Mouse (Mus musculus) heart, embryonic 13.5 days (tissue): ENCODE results near the gene Eif3c. TPM values are rescaled to one million over a fixed set of nuclear protein-coding genes. Genes with fewer than 3 reads are reported as not detected.
A peak's percentile ranks its signal among the peaks of the same experiment; 100 is the strongest.

Experiments
- ATAC-seq: fragments of 200-750 bp; cut with Nextera tagmentation; 2 replicates; pipeline ENCODE4 v1.8.0; 2017; ENCODE audit warnings: moderate TSS enrichment; ENCODE audit not compliant: insufficient number of reproducible peaks, low FRiP score, low TSS enrichment; ENCODE audit errors: extremely low read depth
- H3K27ac ChIP-seq: fragments of 300-500 bp; sonication (generic); replicated peaks from 2 replicates; pipeline ENCODE4 v1.5.1; 2015; ENCODE audit warnings: moderate library complexity, mild to moderate bottlenecking, inconsistent platforms
- H3K27me3 ChIP-seq: fragments of 300-500 bp; sonication (generic); replicated peaks from 2 replicates; pipeline ENCODE4 v1.6.1; 2015; ENCODE audit warnings: mild to moderate bottlenecking, inconsistent platforms
- H3K36me3 ChIP-seq: fragments of 300-500 bp; sonication (generic); 2 replicates; pipeline ENCODE4 v1.6.1; 2015; ENCODE audit warnings: mild to moderate bottlenecking, inconsistent platforms
- H3K4me1 ChIP-seq: fragments of 300-500 bp; sonication (generic); 2 replicates; pipeline ENCODE4 v1.6.1; 2015; ENCODE audit warnings: inconsistent platforms
- H3K4me2 ChIP-seq: fragments of 300-500 bp; sonication (generic); 2 replicates; pipeline ENCODE4 v1.6.1; 2015; ENCODE audit warnings: inconsistent platforms, mild to moderate bottlenecking, moderate library complexity
- H3K4me3 ChIP-seq: fragments of 300-500 bp; sonication (generic); 2 replicates; pipeline ENCODE4 v1.5.1; 2015; ENCODE audit warnings: moderate library complexity, mild to moderate bottlenecking, inconsistent platforms
- H3K9ac ChIP-seq: fragments of 300-500 bp; sonication (generic); 2 replicates; pipeline ENCODE4 v1.6.1; 2015; ENCODE audit warnings: inconsistent platforms, mild to moderate bottlenecking, moderate library complexity
- H3K9me3 ChIP-seq: fragments of 300-500 bp; sonication (generic); 2 replicates; pipeline ENCODE4 v1.6.1; 2016; ENCODE audit warnings: inconsistent platforms
- WGBS: fragments of 180-500 bp; shearing (Covaris S2); methylation state at CpG from one replicate; pipeline ENCODE4 v1.1.7; 2015; ENCODE audit warnings: mixed read lengths; 5-methylcytosine and 5-hydroxymethylcytosine counted together
- polyA plus RNA-seq: library from polyadenylated mRNA; unstranded; fragments of >200 nt; fragmentation: Nextera tagmentation; extraction: Ambion mirVana; gene quantifications from 2 replicates; pipeline ENCODE4 v1.2.1, GENCODE M21; 2015

The Eif3c gene
- polyA plus RNA-seq, 1 experiment from 2014 or later = 129 TPM

DNA sequence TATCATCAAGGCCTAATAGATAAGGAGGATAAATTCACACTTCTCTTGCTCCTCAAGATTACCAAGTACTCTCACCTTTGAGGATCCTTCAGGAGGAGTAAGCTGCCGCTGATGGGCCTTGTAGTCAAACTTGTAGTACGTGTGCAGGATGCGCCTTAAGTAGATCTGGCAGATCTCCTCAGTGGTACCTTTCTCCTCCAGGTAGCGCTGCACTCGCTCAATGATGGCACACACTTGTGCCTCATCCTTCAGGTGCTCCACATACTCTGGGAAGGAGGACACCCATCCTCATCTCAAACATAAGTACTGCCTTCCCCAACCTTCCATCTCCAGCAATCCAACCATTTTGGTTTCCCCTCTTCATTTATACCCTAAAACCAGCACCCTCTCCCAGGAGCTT lies 9.6 kb downstream of the Eif3c start:
- H3K4me2 ChIP-seq = no peak overlapping the region
- H3K9ac ChIP-seq = no peak overlapping the region
- peaks cover 97% of the 10 kb centered on the region for H3K36me3 ChIP-seq
- no peak for ATAC-seq
- no peak overlapping the region for H3K27ac ChIP-seq
- no peaks in the 10 kb centered on the region for H3K27me3 ChIP-seq
- H3K4me3 ChIP-seq = no peak overlapping the region
- whole genome bisulfite sequencing = 91% methylated on average over 5 of the region's 5 CpGs
- H3K4me1 ChIP-seq = no peaks in the 10 kb centered on the region
- H3K9me3 ChIP-seq = no peaks in the 10 kb centered on the region

DNA sequence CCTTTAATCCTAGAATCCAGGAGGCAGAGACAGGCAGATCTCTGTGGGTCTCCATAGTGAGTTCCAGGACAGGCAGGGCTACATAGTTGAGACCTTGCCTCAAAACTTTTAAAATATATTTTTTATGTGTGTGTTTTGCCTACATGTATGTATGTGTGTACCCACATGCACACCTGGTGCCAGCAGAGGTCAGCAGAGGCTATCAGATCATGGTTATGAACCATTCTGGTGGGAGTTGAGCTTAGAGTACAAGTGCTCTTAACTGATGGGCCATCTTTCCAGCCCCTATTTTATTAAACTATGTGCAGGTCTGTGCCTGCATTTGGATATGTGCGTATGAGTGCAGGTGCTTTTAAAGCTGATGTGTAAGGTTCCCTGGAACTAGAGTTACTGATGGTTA lies 11.4 kb downstream of the Eif3c start:
- H3K27ac ChIP-seq = no peak overlapping the region

DNA sequence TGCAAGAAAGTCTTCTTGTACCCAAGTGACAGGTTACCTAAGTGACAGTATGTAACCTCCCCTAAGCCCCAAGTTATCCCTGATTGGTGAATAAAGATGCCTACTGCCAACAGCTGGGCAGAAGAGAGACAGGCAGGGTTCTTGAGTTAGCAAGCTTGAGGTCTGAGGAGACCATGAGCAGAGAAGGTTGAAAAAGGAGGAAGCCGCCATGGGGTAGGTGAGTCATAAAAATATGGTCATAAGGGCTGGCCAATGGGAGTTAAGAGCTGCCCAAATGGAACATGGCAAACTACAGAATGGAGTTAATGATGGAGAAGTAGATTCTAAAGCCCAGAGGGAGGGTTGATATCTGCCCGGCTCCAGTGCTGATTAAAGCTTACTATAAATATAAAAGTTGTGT lies 20.6 kb downstream of the Eif3c start:
- Histone ChIP-seq H3K4me3 (no peak overlapping the region), H3K4me1 (no peaks in the 10 kb centered on the region), H3K9me3 (no peaks in the 10 kb centered on the region), H3K9ac (no peak overlapping the region), H3K4me2 (no peak overlapping the region), H3K36me3 (peaks cover 65% of the 10 kb centered on the region), H3K27ac (no peak overlapping the region), H3K27me3 (no peaks in the 10 kb centered on the region; the same call in 1 of the 2 replicates)
- 84% methylated on average over 2 of the region's 2 CpGs for WGBS
- no peak for ATAC-seq

More for the DNA sequence above, 11.4 kb downstream of the Eif3c start:
- Histone ChIP-seq H3K9me3 (no peaks in the 10 kb centered on the region), H3K4me3 (no peak overlapping the region), H3K4me1 (no peaks in the 10 kb centered on the region), H3K36me3 (peaks cover 97% of the 10 kb centered on the region), H3K27me3 (no peaks in the 10 kb centered on the region), H3K4me2 (no peak overlapping the region), H3K9ac (no peak overlapping the region)
- WGBS = 97% methylated on average over 1 of the region's 1 CpGs
- ATAC-seq = no peak

DNA sequence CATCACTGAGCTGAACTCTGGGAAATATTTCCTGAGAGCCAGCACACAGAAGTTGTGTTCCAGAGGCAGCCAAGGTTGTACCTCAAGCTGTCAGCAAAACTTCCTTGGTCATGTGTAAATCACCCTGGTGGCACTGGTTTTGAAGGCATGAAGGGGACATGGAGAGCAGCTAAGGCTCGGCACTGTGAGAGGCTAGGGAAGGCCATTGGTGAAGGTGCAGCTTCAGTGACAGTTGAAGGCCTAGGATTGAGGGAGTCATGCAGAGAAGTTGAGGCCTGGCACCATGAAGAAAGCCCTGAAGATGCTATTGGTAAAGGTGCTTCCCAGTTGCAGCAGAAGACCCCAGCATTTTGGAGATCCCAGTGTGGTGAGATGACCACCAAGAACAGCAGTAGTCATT lies 24.6 kb downstream of the Eif3c start:
- peaks cover 25% of the 10 kb centered on the region for H3K36me3 ChIP-seq
- no peak for ATAC-seq
- no peak overlapping the region for H3K4me3 ChIP-seq
- H3K4me1 ChIP-seq = no peaks in the 10 kb centered on the region
- WGBS = 58% methylated on average over 1 of the region's 1 CpGs
- no peak overlapping the region for H3K9ac ChIP-seq
- H3K27ac ChIP-seq = no peak overlapping the region
- no peak overlapping the region for H3K4me2 ChIP-seq
- H3K9me3 ChIP-seq = no peaks in the 10 kb centered on the region
- peaks cover 7% of the 10 kb centered on the region for H3K27me3 ChIP-seq

DNA sequence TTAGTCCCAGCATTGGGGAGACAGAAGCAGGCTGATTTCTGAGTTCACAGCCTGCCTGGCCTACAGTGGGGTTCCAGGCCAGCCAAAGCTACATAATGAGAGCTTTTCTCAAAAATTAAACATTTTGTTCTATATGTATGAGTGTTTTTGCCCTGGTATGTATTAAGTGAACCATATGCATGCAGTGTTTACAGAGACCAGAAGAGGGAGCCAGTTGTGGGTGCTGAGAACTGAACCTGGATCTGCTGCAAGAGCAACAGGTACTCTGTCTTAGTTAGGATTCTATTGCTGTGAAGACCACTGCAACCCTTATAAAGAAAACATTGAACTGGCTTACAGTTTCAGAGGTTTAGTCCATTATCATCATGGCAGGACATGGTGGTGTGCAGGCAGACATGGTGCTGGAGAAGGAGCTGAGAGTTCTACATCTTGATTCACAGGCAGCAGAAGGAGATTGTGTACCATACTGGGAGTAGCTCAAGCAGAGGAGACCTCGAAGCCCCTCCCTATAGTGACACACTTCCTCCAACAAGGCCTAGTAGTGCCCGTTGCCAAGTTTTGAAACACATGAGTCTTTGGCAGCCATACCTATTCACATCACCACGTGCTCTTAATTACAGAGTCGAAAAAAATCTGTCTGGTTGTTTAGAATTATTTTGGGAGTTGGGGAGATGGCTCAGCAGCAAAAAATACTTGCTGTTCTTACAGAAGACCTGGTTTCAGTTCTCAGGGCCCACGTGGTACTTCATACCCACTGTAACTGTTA lies 28.2 kb downstream of the Eif3c start:
- no peak overlapping the region for H3K4me3 ChIP-seq
- H3K27me3 ChIP-seq = peaks cover 25% of the 10 kb centered on the region
- no peaks in the 10 kb centered on the region; the same call in 1 of the 2 replicates for H3K4me1 ChIP-seq
- WGBS = 70% methylated on average over 5 of the region's 5 CpGs
- H3K4me2 ChIP-seq = no peak overlapping the region
- no peak overlapping the region for H3K27ac ChIP-seq
- no peaks in the 10 kb centered on the region for H3K36me3 ChIP-seq
- no peak for ATAC-seq
- no peak overlapping the region for H3K9ac ChIP-seq
- no peaks in the 10 kb centered on the region for H3K9me3 ChIP-seq

DNA sequence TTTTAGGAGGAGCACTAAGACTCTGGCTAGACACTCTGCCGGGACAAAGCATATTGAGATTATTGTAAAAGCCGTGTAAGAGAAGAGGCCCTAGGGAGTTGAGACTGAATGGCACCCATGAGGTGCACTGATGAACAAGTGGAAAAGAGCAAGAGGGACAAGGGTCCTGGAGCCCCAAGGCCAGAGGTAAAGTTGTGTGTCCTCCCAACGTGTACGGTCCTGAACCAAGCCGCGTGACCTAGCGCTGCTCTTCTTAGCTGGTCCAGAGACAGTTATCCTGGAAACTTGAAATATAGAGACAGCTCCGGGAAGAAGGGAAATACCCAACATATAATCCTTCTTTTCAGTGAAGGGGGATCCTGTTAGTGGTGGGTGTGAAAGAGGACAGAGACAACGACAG lies 29.7 kb downstream of the Eif3c start:
- H3K4me2 ChIP-seq = peak overlapping the region; percentile 74
- peak overlapping the region; percentile 76 for H3K9ac ChIP-seq
- H3K27ac ChIP-seq = no peak overlapping the region
- ATAC-seq = no peak
- peak overlapping the region; percentile 53 for H3K4me3 ChIP-seq
- no peaks in the 10 kb centered on the region for H3K36me3 ChIP-seq
- H3K4me1 ChIP-seq = no peaks in the 10 kb centered on the region; the same call in 1 of the 2 replicates
- 55% methylated on average over 9 of the region's 9 CpGs for WGBS
- H3K27me3 ChIP-seq = peaks cover 25% of the 10 kb centered on the region
- no peaks in the 10 kb centered on the region for H3K9me3 ChIP-seq

DNA sequence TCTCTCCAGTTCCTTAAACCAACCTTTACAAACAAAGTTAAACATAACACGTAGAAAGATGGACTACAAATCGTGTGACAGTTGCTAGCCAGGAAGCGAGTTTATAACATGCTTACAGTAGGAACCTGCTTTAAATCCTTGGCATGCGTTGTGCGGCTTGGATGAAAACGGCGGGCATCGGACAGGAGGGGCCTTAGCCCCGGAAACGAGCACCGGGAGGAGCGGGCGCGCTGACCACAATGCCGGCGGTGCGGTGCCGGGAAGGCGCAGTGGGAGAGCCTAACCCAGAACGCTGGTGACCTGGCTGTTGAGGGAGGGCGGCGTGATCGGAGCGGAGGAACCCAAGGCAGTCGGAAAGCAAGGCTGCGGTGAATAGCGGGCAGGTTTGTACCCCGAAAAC lies 30.4 kb downstream of the Eif3c start:
- Histone ChIP-seq H3K9ac (peak overlapping the region; percentile 76), H3K4me3 (peak overlapping the region; percentile 53), H3K36me3 (no peaks in the 10 kb centered on the region), H3K4me2 (peak overlapping the region; percentile 74), H3K4me1 (no peaks in the 10 kb centered on the region; the same call in 1 of the 2 replicates), H3K27me3 (peaks cover 25% of the 10 kb centered on the region), H3K27ac (no peak overlapping the region), H3K9me3 (no peaks in the 10 kb centered on the region)
- ATAC-seq = no peak
- 2% methylated on average over 28 of the region's 28 CpGs for WGBS

DNA sequence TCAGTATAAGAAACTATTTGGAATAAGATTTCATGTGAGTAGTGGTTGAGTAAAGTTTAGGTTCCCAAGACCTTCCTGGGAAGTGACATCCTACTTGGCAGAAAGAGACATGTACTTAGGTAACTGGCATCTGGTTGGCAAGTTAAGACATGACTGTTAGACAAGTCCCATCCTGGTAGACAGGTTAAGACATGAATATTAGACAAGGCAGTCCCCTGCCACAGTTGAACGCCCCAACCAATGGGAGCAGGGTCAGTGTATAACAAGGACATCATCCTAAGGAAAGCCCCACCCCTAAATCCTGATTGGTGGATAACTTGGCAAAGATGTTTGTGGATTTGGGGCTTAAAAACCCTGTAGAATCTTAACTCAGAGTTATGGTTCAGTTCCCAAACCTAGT lies 32.8 kb downstream of the Eif3c start:
- Histone ChIP-seq H3K4me1 (no peaks in the 10 kb centered on the region; the same call in 1 of the 2 replicates), H3K27me3 (peaks cover 33% of the 10 kb centered on the region), H3K27ac (no peak overlapping the region), H3K9me3 (no peaks in the 10 kb centered on the region), H3K4me2 (no peak overlapping the region), H3K4me3 (no peak overlapping the region), H3K36me3 (no peaks in the 10 kb centered on the region), H3K9ac (no peak overlapping the region)
- 55% methylated on average over 1 of the region's 1 CpGs for WGBS
- ATAC-seq = no peak

DNA sequence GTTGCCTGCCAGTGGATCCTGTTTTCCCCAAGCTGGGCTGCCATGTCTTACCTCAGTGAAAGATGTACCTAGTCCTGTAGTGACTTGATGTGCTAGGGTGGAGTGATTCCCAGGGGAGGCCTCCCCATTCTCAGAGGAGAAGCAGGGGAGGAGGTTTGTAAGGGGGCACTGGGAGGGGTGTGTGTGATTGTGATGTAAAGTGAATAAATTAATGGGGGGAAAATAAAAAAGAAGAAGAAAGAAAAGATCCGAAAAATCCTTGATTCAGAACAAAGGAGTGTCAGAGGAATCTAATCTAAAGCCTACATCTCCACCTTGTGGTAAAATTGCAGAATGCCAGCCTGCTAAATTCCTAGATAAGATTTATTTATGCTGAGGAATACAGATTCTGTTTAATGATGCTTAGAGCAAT lies 38.0 kb downstream of the Eif3c start:
- H3K9me3 ChIP-seq = no peaks in the 10 kb centered on the region
- H3K4me3 ChIP-seq = no peak overlapping the region
- no peak overlapping the region for H3K27ac ChIP-seq
- H3K4me2 ChIP-seq = no peak overlapping the region
- H3K36me3 ChIP-seq = no peaks in the 10 kb centered on the region
- no peak for ATAC-seq
- peaks cover 12% of the 10 kb centered on the region; the same call in 1 of the 2 replicates for H3K27me3 ChIP-seq
- 26% methylated on average over 1 of the region's 1 CpGs for WGBS
- H3K4me1 ChIP-seq = no peaks in the 10 kb centered on the region
- H3K9ac ChIP-seq = 0 out of 2 replicates have a peak overlapping the region, but pooled peaks have one; percentile 63

DNA sequence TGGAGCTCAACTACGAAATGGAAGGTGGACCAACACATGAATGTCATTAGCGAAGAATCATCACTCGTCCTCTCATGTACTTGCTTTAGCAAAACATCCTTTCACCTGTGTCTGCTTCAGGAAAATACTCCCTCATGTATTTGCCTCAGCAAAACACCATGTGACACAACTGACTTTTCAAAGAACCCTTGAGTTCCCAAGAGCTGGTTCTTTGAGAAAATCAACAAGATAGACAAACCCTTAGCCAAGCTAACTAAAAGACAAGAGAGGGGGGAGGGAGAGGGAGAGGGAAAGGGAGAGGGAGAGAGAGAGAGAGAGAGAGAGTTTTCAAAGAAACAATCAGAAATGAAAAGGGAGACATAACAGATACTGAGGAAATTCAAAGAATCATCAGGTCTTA lies 42.9 kb downstream of the Eif3c start:
- Histone ChIP-seq H3K27me3 (0 out of 2 replicates have a peak, but pooled peaks cover 4% of the 10 kb centered on the region), H3K4me1 (no peaks in the 10 kb centered on the region), H3K27ac (no peak overlapping the region), H3K36me3 (no peaks in the 10 kb centered on the region), H3K9ac (no peak overlapping the region), H3K4me2 (no peak overlapping the region), H3K4me3 (no peak overlapping the region), H3K9me3 (no peaks in the 10 kb centered on the region)
- no peak for ATAC-seq
- WGBS = 71% methylated on average over 3 of the region's 3 CpGs

DNA sequence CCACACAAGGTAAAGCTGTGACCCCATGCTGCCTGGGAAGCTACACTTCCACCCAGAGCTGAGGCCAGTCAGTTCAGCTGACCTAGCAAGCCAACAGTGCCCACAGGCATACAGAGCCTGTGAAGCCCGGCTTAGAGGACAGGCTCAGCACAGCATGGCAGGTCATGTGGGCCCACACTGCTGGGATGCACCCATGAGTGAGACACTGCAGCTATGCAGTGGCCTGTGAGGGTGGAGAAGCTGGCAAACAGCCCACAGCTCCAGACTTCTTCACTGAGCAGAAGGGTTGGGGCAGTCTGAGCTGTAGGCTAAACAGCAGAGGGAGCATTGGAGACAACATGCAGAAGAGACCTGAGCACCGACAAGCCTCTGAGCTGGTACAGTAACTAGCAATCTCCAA lies 46.7 kb downstream of the Eif3c start:
- H3K27me3 ChIP-seq = 0 out of 2 replicates have a peak, but pooled peaks cover 7% of the 10 kb centered on the region
- no peak for ATAC-seq
- no peak overlapping the region for H3K4me2 ChIP-seq
- peak overlapping the region; percentile 1; the same call in 1 of the 2 replicates for H3K9ac ChIP-seq
- no peak overlapping the region for H3K4me3 ChIP-seq
- H3K9me3 ChIP-seq = no peaks in the 10 kb centered on the region
- H3K36me3 ChIP-seq = no peaks in the 10 kb centered on the region
- H3K27ac ChIP-seq = no peak overlapping the region
- WGBS = 48% methylated on average over 2 of the region's 2 CpGs
- H3K4me1 ChIP-seq = no peaks in the 10 kb centered on the region
